Mouse (Mus musculus): ENCODE data around the gene Cdh23. TPM values are rescaled to one million over a fixed set of nuclear protein-coding genes. Genes with fewer than 3 reads are reported as not detected.

The Cdh23 gene
- polyA plus RNA-seq, 1 experiment from 2014 or later: 0.06 TPM

DNA sequence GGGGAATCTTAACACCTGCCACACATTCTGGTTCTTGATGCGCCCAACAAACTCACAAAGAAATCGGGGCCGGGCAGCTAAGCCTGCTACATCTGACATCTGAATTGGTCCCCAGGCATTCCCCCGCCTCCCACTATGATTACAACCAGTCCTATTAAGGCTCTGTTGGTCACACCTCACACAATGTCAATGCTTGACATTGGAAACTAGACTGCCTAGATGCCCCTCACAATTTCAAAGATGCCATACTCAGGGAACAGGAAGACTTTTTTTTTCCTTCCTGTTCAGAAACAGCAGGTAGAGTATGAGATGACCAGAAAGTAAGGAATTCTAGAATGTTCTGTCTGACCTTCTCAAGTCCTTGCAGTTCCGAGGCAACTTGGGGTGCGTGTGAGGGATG, 89.6 kb downstream of the Cdh23 start:
- 83% methylated on average over 6 of the region's 6 CpGs for WGBS
- no peaks in the 10 kb centered on the region; the same call in 1 of the 2 replicates for H3K4me1 ChIP-seq (replicated peaks)
- H3K4me2 ChIP-seq: no peak overlapping the region
- no peak overlapping the region for H3K4me3 ChIP-seq
- no peaks in the 10 kb centered on the region for H3K9me3 ChIP-seq (replicated peaks)
- no peak for ATAC-seq (ENCODE audit: insufficient number of reproducible peaks, low FRiP score)
- H3K36me3 ChIP-seq: no peaks in the 10 kb centered on the region
- no peak overlapping the region for H3K9ac ChIP-seq
- H3K27ac ChIP-seq (ENCODE audit: poor library complexity, severe bottlenecking): no peak overlapping the region
- H3K27me3 ChIP-seq (replicated peaks): peaks cover 10% of the 10 kb centered on the region

DNA sequence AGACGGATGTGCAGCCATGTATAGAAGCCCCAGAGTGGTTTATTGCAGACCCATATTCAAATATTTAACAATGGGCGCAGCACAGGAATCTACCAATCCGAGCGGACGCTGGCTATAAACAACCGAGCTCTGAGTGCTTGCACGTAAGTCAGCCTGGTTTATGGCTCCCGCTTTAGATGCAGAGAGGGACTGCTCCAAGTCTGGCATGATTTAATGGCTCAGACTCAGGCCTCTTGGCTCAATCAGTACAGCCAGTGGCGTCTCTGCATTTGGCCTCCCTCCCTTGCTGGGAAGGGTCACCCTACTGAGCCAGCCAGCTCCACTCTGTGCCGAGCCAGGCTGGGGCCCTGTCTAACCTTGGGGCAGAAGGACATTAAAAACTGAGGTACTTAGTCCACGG, 94.1 kb downstream of the Cdh23 start:
- H3K4me1 ChIP-seq (replicated peaks): no peaks in the 10 kb centered on the region; the same call in 1 of the 2 replicates
- no peak overlapping the region for H3K9ac ChIP-seq
- H3K27ac ChIP-seq (ENCODE audit: poor library complexity, severe bottlenecking): no peak overlapping the region
- no peak overlapping the region for H3K4me2 ChIP-seq
- no peak overlapping the region for H3K4me3 ChIP-seq
- no peaks in the 10 kb centered on the region for H3K36me3 ChIP-seq
- no peaks in the 10 kb centered on the region for H3K9me3 ChIP-seq (replicated peaks)
- peaks cover 7% of the 10 kb centered on the region for H3K27me3 ChIP-seq (replicated peaks)
- ATAC-seq (ENCODE audit: insufficient number of reproducible peaks, low FRiP score): no peak
- WGBS: 86% methylated on average over 11 of the region's 11 CpGs

DNA sequence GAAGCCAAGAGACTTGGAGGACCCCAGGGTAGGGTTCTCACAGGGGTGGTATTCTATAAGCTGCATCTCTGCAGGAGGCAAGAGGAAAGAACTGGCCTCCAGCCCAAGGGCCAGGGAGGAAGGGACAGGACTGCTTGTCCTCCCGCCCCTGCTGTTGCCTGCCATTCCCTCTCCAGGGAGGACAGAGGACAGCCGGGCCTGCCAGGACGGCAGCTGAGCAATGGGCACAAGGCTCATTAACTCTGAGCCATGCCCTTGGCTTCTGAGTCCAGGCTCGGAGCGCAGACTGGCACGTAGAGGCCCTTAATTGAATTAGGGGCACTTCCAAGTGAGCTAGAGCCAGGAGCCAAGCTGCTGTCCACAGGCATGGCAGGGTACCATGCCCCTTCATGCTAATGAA, 101.1 kb downstream of the Cdh23 start:
- Histone ChIP-seq H3K27me3 (replicated peaks) (peaks cover 17% of the 10 kb centered on the region; the same call in 1 of the 2 replicates), H3K9me3 (replicated peaks) (no peaks in the 10 kb centered on the region), H3K4me2 (no peak overlapping the region), H3K27ac (ENCODE audit: poor library complexity, severe bottlenecking) (no peak overlapping the region), H3K4me3 (no peak overlapping the region), H3K36me3 (no peaks in the 10 kb centered on the region), H3K9ac (no peak overlapping the region), H3K4me1 (replicated peaks) (peaks cover 4% of the 10 kb centered on the region; the same call in 1 of the 2 replicates)
- no peak for ATAC-seq (ENCODE audit: insufficient number of reproducible peaks, low FRiP score)
- 80% methylated on average over 6 of the region's 6 CpGs for WGBS

DNA sequence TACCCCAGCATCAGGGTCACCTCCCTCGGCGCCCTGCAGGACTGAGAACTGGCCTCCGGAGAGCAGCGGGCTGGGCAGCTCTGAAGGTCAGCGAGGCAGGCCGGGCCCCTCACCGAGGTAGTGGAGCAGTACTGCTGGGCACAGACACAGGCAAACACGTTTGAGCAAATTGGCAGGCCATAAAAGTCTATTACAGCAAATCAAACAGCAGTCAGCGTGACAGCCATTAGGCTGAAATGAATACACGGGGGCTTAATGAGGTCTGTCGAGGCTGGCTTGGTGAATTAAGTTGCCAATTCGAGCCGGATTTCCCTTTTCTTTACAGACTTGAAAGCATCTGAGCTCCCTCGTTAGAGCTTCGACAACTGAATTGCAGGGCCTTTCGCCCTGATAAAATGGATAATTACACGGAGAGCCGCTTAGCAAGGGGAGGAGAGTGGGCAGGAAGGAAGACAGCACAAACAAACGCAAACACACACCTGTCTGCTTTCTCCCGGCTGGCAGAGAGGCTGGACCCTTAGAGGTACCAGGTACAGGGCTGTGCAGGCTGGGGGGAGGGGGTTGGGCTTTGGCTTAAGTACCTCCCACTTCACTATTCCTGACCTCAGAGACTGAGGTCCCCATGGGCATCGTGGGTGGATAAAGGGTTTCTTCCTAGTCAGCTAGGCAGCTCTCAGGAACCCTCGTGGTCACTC, 103.3 kb downstream of the Cdh23 start:
- Histone ChIP-seq H3K4me3 (no peak overlapping the region), H3K27me3 (replicated peaks) (0 out of 2 replicates have a peak, but pooled peaks cover 17% of the 10 kb centered on the region), H3K36me3 (no peaks in the 10 kb centered on the region), H3K9ac (no peak overlapping the region), H3K4me2 (no peak overlapping the region), H3K9me3 (replicated peaks) (no peaks in the 10 kb centered on the region), H3K27ac (ENCODE audit: poor library complexity, severe bottlenecking) (no peak overlapping the region), H3K4me1 (replicated peaks) (peaks cover 4% of the 10 kb centered on the region; the same call in 1 of the 2 replicates)
- 39% methylated on average over 22 of the region's 22 CpGs for WGBS
- ATAC-seq (ENCODE audit: insufficient number of reproducible peaks, low FRiP score): no peak

DNA sequence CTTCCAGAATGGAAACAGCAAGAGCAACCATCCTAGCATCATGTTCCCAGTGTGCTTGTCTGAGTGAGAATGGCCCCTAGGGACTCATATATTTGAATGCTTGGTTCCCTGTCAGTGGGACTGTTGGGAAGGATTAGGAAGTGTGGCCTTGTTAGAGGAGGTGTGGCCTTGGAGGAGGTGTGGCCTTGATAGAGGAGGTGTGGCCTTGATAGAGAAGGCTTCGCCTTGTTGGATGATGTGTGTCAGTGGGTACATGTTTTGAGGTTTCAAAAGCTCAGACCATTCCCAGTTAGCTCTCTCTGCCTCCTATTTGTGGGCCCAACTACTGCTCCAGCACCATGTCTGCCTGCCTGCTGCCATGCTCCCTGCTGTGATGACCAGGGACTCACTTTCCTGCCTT, 105.0 kb downstream of the Cdh23 start:
- ATAC-seq (ENCODE audit: insufficient number of reproducible peaks, low FRiP score): no peak
- no peak overlapping the region for H3K4me2 ChIP-seq
- no peak overlapping the region for H3K4me3 ChIP-seq
- no peaks in the 10 kb centered on the region for H3K9me3 ChIP-seq (replicated peaks)
- peaks cover 4% of the 10 kb centered on the region; the same call in 1 of the 2 replicates for H3K4me1 ChIP-seq (replicated peaks)
- peaks cover 18% of the 10 kb centered on the region; the same call in 1 of the 2 replicates for H3K27me3 ChIP-seq (replicated peaks)
- WGBS: 57% methylated on average over 1 of the region's 1 CpGs
- no peak overlapping the region for H3K9ac ChIP-seq
- H3K36me3 ChIP-seq: no peaks in the 10 kb centered on the region
- H3K27ac ChIP-seq (ENCODE audit: poor library complexity, severe bottlenecking): no peak overlapping the region

DNA sequence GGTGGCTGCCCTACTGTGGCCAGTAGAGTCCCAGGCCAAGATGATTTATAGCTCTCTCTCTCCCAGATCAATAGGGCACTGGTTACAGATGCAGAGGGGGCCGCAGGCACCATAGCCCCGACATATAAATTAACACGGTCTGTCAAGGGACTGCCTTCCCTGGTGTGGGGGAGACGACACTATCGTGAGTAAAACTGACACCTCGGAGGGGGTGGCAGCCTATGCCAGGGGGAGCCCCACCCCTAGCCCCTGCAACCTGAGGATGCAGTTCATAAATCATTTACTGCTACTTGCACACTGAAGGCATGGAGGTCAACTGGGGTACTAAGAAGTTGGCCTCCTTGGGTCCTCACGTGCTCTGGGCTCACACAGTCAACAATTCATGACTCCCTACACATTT, 106.0 kb downstream of the Cdh23 start:
- Histone ChIP-seq H3K9ac (no peak overlapping the region), H3K36me3 (no peaks in the 10 kb centered on the region), H3K27ac (ENCODE audit: poor library complexity, severe bottlenecking) (no peak overlapping the region), H3K4me2 (no peak overlapping the region), H3K4me1 (replicated peaks) (peaks cover 4% of the 10 kb centered on the region; the same call in 1 of the 2 replicates), H3K9me3 (replicated peaks) (no peaks in the 10 kb centered on the region), H3K4me3 (no peak overlapping the region), H3K27me3 (replicated peaks) (peaks cover 16% of the 10 kb centered on the region; the same call in 1 of the 2 replicates)
- ATAC-seq (ENCODE audit: insufficient number of reproducible peaks, low FRiP score): no peak
- 68% methylated on average over 7 of the region's 7 CpGs for WGBS

DNA sequence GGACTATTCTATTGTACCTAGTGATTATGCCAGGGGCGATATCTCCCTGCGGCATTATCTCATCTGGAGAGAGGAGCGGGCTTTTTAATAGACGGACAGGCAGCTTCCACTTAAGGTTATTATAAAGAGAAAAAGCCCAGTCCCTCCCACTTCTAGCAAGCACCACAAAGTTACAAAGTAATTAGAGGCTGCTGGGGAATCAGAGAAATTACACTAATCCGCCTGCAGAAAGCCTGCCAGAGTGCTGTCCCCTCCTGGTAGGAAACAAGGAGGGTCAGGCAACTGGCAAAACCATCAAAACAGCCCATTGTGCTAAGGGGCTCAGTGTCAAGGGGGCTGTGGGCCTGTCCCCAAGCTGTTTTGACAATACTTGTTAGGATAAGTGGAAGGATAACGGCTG, 110.6 kb downstream of the Cdh23 start:
- no peak for ATAC-seq (ENCODE audit: insufficient number of reproducible peaks, low FRiP score)
- Histone ChIP-seq H3K4me3 (no peak overlapping the region), H3K27me3 (replicated peaks) (peaks cover 4% of the 10 kb centered on the region; the same call in 1 of the 2 replicates), H3K4me1 (replicated peaks) (no peaks in the 10 kb centered on the region), H3K36me3 (no peaks in the 10 kb centered on the region), H3K9ac (no peak overlapping the region), H3K27ac (ENCODE audit: poor library complexity, severe bottlenecking) (no peak overlapping the region), H3K4me2 (no peak overlapping the region), H3K9me3 (replicated peaks) (no peaks in the 10 kb centered on the region)
- 49% methylated on average over 6 of the region's 6 CpGs for WGBS

DNA sequence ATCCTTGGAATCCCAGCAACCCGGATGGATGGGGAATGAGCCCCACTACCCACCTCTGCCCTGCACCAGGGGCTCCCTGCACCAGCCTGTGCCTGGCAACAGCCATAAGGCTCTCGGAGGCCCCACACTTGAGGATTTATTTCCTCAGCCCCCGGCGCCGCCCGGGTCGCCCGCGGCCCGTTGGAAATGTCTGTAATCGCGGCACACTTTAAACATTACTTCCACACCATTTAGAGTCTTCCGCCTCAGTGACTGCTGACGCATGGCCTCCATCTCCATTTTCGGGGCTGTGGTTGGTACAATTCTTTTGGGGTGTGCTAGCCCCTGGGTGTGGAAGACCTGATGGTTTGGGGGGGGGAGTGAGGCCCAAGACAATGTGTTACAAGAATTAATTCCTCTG, 113.3 kb downstream of the Cdh23 start:
- no peak for ATAC-seq (ENCODE audit: insufficient number of reproducible peaks, low FRiP score)

DNA sequence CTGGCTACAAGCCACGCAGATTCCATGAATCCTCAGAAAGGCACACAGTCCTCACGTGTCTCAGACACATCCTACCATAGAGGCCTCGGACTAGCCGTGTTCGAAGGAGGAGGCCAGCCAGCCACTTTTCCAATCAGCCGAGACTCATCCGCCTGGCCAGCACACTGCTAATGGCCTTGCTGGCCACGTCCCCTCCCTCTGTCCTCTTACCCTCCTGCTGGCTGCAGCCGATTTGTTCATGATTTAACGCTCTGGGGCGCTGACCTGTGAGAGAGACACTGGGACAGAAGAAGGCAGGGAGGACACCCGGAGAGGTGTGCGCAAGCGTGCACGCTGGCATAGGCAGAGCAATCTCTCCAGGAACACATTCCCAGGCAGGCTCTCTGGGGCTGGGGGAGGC, 115.6 kb downstream of the Cdh23 start:
- WGBS: 83% methylated on average over 15 of the region's 15 CpGs
- Histone ChIP-seq H3K4me1 (replicated peaks) (peaks cover 24% of the 10 kb centered on the region), H3K36me3 (no peaks in the 10 kb centered on the region), H3K27ac (ENCODE audit: poor library complexity, severe bottlenecking) (no peak overlapping the region), H3K27me3 (replicated peaks) (no peaks in the 10 kb centered on the region), H3K4me2 (no peak overlapping the region), H3K9me3 (replicated peaks) (peaks cover 5% of the 10 kb centered on the region; the same call in 1 of the 2 replicates), H3K4me3 (no peak overlapping the region), H3K9ac (no peak overlapping the region)
- no peak for ATAC-seq (ENCODE audit: insufficient number of reproducible peaks, low FRiP score)

More for the DNA sequence above, 113.3 kb downstream of the Cdh23 start:
- H3K9ac ChIP-seq: no peak overlapping the region
- WGBS: 71% methylated on average over 15 of the region's 15 CpGs
- peaks cover 5% of the 10 kb centered on the region; the same call in 1 of the 2 replicates for H3K9me3 ChIP-seq (replicated peaks)
- H3K4me1 ChIP-seq (replicated peaks): peaks cover 11% of the 10 kb centered on the region
- peaks cover 4% of the 10 kb centered on the region; the same call in 1 of the 2 replicates for H3K27me3 ChIP-seq (replicated peaks)
- H3K36me3 ChIP-seq: no peaks in the 10 kb centered on the region
- no peak overlapping the region for H3K27ac ChIP-seq (ENCODE audit: poor library complexity, severe bottlenecking)
- no peak overlapping the region for H3K4me3 ChIP-seq
- H3K4me2 ChIP-seq: no peak overlapping the region

DNA sequence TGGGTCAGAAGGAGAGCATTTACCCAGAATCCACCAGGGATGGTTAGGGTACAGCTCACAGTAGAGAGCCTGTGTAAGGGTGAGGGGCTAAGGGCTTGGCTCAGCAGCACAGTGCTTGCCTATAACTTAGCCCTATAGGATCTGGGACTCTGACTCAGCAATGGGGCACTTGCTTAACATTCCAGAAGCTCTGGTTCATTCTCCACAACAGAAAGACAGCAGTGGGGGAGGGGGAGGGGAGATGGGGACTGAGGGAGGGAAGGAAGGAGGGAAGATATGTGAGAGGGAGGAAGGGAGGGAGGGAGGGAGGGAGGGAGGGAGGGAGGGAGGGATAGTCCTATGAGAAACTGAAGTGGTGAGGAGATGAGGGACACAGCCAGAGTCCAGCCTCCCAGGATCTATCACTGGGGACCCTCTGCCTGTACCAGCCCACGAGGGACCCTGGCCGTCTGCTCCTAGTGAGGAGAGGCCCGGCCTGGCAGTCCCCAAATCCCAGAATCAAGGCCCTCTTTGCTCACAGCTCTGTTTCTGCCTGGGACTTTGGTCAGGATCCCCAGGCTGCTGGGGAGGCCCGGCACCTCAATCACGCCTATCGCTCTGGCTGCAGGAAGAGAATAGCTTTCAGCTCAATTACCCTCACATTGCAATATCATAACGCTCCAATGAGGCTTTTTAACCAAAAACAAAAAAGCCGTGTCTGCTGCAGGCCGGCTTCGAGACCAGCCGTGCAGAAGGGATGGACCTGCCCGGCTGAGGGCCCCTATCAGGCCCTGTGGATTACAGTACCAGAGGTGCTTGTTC, 117.4 kb downstream of the Cdh23 start:
- Histone ChIP-seq H3K27ac (ENCODE audit: poor library complexity, severe bottlenecking) (no peak overlapping the region), H3K4me1 (replicated peaks) (peaks cover 24% of the 10 kb centered on the region), H3K9me3 (replicated peaks) (peaks cover 5% of the 10 kb centered on the region; the same call in 1 of the 2 replicates), H3K27me3 (replicated peaks) (no peaks in the 10 kb centered on the region), H3K4me3 (no peak overlapping the region), H3K36me3 (no peaks in the 10 kb centered on the region), H3K9ac (no peak overlapping the region), H3K4me2 (no peak overlapping the region)
- 77% methylated on average over 12 of the region's 12 CpGs for WGBS
- ATAC-seq (ENCODE audit: insufficient number of reproducible peaks, low FRiP score): no peak

Measured in heart, embryonic 12.5 days (tissue).